Mouse (Mus musculus): ENCODE measurements around the gene Hspb2. TPM values are rescaled to one million over a fixed set of nuclear protein-coding genes. Genes with fewer than 3 reads are reported as not detected.

The Hspb2 gene
- total RNA-seq, 2 experiments from 2014 or later = 0.51 to 0.79 TPM

DNA sequence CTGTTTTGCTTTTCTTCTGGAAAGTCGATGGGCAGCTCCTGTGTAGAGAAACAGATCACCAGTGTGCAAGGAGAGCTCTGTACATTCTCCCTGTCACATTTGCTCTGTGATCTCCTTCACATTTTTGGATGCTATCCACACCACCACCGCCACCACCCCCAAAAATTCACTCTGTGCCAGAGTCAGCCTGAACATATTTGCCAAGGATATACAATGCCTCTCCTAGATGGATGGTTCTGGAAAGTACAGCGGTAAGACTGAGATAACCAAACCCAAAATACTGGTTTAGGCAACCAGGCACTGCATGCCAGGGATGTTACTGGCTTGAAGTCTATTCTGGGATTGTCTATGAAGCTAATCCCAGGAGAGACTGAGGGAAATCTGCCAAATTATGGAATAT is 9.9 kb downstream of the Hspb2 start:
- TF ChIP-seq CTCF (conservative IDR thresholded peaks at IDR 0.05) = no peak
- no peak for DNase-seq (ENCODE audit: low spot score in 2 of 2)

GRCm38 (mm10) chr9:50740867-50741784 is 11.0 kb downstream of the Hspb2 start:
- Histone ChIP-seq H3K27ac (no peak overlapping the region), H3K4me3 (no peak overlapping the region)
- TF ChIP-seq CTCF (conservative IDR thresholded peaks at IDR 0.05) = no peak
- peak in 1 of 2 experiments; percentile 41 for DNase-seq (ENCODE audit: low spot score in 2 of 2)

More for the DNA sequence above, 9.9 kb downstream of the Hspb2 start:
- Histone ChIP-seq H3K27ac (no peak overlapping the region), H3K4me3 (no peak overlapping the region)

DNA sequence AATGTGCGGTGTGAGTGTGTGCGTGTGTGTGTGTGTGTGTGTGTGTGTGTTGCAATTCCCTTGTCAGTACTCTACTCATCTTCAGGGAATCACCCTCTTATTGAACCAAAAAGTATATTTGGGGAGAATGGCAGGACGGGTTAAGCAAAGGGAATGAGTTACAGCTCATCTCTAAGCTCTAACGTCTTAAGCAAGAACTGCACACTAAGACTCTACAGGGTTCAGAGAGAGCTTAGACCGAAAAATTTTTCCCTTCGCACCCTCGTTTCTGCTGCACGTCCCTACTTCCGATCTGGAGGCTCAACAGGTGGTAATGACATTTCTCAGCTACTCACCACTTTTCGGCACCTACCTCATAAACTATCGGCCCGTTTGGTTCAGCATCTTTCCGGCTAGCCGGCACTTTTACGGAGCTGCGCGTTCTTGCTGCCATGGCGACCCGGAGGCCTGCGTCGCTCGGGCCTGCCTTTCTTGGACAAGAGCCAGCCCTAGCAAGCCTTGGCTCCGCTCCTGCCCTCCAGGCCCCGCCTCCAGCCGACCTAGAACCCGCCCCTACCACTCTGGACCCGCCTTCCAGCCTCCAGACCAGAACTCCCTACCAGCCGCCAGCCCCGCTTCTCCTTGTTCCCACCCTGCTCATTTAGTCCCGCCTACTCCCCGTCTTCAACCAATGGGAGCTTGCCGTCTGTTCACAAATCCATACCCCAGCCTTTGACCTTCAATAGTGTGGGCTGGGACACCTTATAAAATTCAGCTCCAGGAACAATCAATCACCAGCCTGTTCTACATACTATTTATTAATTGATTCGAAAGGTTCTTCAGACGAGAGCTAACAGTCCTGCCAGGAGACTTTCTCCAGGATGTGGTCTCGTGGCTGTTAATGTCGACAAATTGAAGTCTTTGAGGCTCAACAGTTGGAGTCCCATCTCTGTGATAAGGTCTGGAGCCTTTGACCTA is 13.0 kb downstream of the Hspb2 start, which contains the start of gene Dixdc1:
Gene Dixdc1, minus strand, starts transcription at position 604 of the 957 bp plus-strand sequence.
- peak within 1 kb of the TSS; percentile 71 for H3K27ac ChIP-seq
- peak; percentile 91 to 93 for DNase-seq (ENCODE audit: low spot score in 2 of 2)
- H3K4me3 ChIP-seq = peak within 1 kb of the TSS; percentile 60
- no peak for TF ChIP-seq CTCF (conservative IDR thresholded peaks at IDR 0.05)

DNA sequence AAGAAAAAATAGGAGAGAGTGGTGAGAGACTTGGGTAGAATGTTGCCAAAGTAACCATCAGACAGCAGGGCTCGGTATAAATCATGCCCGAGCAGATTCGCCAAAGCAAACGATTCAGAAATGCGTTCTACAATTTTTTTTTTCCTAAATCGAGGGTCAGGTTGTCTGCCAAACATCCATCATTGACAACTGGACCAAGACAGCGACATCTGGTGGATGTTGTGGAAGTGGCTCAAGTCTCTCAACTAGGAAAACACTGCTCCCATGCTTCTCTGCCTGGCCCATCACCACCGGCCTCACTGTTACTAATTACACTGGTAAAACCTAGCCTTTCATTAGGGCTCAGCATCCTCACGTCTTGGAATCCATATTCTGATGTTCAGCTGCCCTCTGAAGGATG is 17.2 kb downstream of the Hspb2 start:
- peak; percentile 91 for TF ChIP-seq CTCF (conservative IDR thresholded peaks at IDR 0.05)
- peak overlapping the region; percentile 8 for H3K4me3 ChIP-seq
- DNase-seq (ENCODE audit: low spot score in 2 of 2) = peak in 1 of 2 experiments; percentile 68

DNA sequence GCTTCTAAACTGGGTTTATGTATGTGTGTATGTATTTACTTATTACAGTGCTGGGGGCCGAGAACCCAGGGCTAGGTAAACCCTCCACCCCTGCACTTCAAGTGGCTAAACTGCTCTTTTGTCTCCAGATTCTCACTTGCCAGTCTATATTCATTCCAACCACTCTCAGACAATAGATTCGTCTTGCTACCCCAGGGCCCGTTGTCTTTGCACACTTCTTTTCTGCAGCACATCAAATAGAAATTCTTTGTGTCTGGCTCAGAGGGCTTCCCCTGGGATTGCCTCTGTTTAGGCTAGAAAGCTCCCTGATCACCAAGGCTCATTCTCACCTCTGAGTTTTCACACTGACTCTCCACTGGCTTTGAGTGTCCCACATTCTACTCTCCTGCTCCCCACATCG is 19.6 kb downstream of the Hspb2 start:
- no peak for TF ChIP-seq CTCF (conservative IDR thresholded peaks at IDR 0.05)
- DNase-seq (ENCODE audit: low spot score in 2 of 2) = no peak
- Histone ChIP-seq H3K4me3 (no peak overlapping the region), H3K27ac (no peak overlapping the region)

More for the DNA sequence above, 17.2 kb downstream of the Hspb2 start:
- no peak overlapping the region for H3K27ac ChIP-seq

DNA sequence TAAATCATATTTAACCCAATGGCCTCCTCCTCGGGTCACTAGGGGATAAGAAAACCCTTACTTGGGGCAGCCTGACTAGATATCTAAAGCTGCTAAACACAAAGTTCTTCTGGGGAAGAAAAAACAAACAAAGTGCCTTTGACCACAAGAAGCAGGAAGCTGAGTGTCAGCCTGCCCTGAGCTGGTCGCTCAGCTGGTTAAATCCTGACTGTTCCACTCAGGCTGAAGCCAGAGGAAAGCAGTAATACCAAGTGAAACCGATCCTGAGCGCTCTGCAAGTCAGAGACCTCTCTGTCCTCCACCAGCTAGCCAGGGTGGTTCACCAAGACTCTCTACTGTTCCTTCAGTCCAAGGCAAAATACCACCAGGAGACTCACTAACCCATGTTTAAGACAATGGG is 22.6 kb downstream of the Hspb2 start:
- Histone ChIP-seq H3K27ac (peak overlapping the region; percentile 15; the same call in 1 of the 2 replicates), H3K4me3 (no peak overlapping the region)
- no peak for TF ChIP-seq CTCF (conservative IDR thresholded peaks at IDR 0.05)
- DNase-seq (ENCODE audit: low spot score in 2 of 2) = no peak

GRCm38 (mm10) chr9:50727925-50728651 is 24.1 kb downstream of the Hspb2 start:
- TF ChIP-seq CTCF (conservative IDR thresholded peaks at IDR 0.05) = peak; percentile 34; the same call in 1 of the 2 replicates
- Histone ChIP-seq H3K27ac (peak overlapping the region; percentile 85), H3K4me3 (peak overlapping the region; percentile 65)
- DNase-seq (ENCODE audit: low spot score in 2 of 2) = peak; percentile 82 to 89

GRCm38 (mm10) chr9:50727171-50727924 is 24.8 kb downstream of the Hspb2 start:
- TF ChIP-seq CTCF (conservative IDR thresholded peaks at IDR 0.05) = no peak
- peak overlapping the region; percentile 65 for H3K4me3 ChIP-seq
- DNase-seq (ENCODE audit: low spot score in 2 of 2) = peak in 1 of 2 experiments; percentile 53
- H3K27ac ChIP-seq = peak overlapping the region; percentile 85

DNA sequence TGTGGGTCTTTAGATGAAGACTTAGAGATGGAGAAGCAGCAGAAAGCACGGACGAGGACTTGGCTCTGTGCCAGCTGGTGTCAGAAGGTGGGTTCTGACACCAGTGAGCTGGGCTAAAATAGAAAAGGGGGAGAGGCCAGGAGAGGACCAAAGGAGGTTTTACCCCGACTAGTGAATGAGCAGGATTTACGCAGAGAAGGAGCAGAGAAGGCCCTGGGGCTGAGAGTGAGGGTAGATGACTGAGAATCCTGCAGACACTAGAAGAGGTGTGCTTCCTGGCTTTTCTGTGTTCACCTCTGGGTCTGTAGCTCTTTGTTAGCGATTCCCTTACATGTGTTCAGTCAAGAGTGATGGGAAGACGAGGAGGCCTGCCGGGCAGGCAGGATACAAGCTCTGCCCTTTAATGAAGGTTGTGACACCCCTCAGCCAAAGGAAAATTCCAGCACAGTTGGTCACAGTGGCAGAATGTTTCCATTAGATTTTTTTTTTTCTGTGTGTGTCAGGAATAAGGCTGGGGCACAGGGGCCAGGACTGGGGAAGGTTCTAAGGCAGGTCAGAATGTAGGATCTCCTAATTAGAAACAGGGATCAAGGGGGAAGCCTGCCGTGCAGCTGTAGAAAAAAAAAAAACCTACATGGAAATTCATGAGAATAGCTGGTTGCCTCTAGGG is 26.1 kb downstream of the Hspb2 start:
- Histone ChIP-seq H3K4me3 (no peak overlapping the region), H3K27ac (peak overlapping the region; percentile 12; the same call in 1 of the 2 replicates)
- no peak for TF ChIP-seq CTCF (conservative IDR thresholded peaks at IDR 0.05)
- no peak for DNase-seq (ENCODE audit: low spot score in 2 of 2)

- DNase-seq (ENCODE audit: low spot score in 2 of 2) = no peak
- Histone ChIP-seq H3K27ac (no peak overlapping the region), H3K4me3 (no peak overlapping the region)
- no peak for TF ChIP-seq CTCF (conservative IDR thresholded peaks at IDR 0.05)
Observed at GRCm38 (mm10) chr9:50724661-50725330, 27.4 kb downstream of the Hspb2 start.
